Mouse (Mus musculus) olfactory bulb, adult 2 months (tissue): ENCODE measurements around the gene Ppm1h.

Experiments used
- CTCF ChIP-seq: fragments of 200-500 bp; IDR thresholded peaks from 2 replicates; pipeline ENCODE4 v1.5.1; 2012; ENCODE audit warnings: low read depth, mild to moderate bottlenecking, low read length, moderate library complexity; ENCODE audit not compliant: insufficient read depth
- POLR2A ChIP-seq: fragments of 200-500 bp; IDR thresholded peaks from 2 replicates; pipeline ENCODE4 v1.6.1; 2012; ENCODE audit warnings: mild to moderate bottlenecking, low read depth, low read length, moderate library complexity; ENCODE audit not compliant: insufficient read depth

- TF ChIP-seq POLR2A = no peak
- no peak for TF ChIP-seq CTCF
Measured at GRCm38 (mm10) chr10:122752950-122753923, 74.7 kb downstream of the Ppm1h start.
